Mouse (Mus musculus): ENCODE data around the gene Nfic. TPM values are rescaled to one million over a fixed set of nuclear protein-coding genes. Genes with fewer than 3 reads are reported as not detected.

Nfic gene
- polyA plus RNA-seq, 1 experiment = 19.4 TPM

DNA sequence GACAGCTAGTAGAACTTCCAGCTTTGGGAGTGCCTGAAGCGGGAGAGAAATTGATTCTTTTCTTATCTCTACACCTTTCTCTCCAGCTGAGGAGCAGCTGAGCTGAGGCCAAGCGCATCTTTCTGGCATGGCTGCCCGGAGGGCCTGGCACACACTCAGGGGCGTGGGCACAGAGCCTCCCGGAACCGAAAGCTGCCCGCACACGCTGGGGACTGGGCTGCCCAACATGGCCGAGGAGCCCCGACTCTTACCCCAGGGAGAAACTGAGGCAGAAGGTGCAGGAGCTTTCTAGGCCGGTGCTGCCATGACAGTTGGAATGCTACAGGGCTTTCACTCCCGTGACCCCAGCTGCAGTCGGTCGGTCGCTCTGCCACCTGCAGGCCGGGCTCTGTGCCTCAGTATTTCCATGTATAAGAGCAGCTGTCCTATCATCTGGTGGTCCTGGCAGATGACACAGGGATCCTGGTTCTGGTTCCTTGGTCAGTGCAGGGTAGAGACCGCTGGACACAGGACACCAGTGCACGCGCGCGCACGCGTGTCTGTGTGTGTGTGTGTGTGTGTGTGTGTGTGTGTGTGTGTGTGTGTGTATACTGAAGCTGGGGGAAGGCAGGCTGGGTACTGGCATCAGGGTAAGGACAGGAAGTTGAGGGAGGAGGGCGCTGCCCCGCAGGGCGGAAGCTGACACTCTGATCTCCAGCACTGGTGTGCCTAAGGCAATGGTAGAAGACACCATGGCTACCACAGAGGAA, 21.7 kb downstream of the Nfic start:
- 48% methylated on average over 26 of the region's 26 CpGs for WGBS
- Histone ChIP-seq H3K27me3 (ENCODE audit: control insufficient read depth, insufficient read depth, low read length) (no peaks in the 10 kb centered on the region), H3K4me1 (ENCODE audit: control insufficient read depth, insufficient read depth, insufficient read length, low read length) (peaks cover 35% of the 10 kb centered on the region), H3K36me3 (ENCODE audit: control insufficient read depth, insufficient read depth, low read length) (no peaks in the 10 kb centered on the region), H3K4me3 (ENCODE audit: low read depth, low read length) (peak overlapping the region; percentile 32), H3K27ac (ENCODE audit: insufficient read depth, low read depth, low read length) (peak overlapping the region; percentile 17; the same call in 1 of the 2 replicates)
- TF ChIP-seq CTCF (IDR thresholded peaks at IDR 0.05; ENCODE audit: extremely low read depth, insufficient read length, insufficient replicate concordance, low read depth, low read length) (no peak), POLR2A (IDR thresholded peaks at IDR 0.05; ENCODE audit: low read depth, low read length) (no peak)

DNA sequence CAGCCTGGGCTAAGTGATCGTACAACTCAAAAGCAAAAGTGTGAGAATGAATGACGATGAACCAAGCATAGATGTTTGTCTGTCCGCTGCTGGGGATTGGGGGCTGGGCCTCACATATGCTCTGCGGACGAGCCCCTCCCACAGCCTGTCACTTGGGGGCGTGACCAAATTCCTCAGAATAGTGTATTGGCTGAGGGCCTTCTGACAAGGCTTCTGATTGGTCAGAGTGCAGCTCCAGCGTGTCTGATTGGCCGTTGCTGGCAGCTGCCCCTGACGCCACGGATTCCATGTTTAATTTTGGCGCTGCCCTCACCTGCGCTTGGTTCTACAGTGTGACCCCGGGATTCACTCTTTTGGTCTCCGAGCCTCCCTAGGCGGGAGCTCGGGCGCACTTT, 22.6 kb downstream of the Nfic start:
- Histone ChIP-seq H3K27ac (ENCODE audit: insufficient read depth, low read depth, low read length) (peak overlapping the region; percentile 17; the same call in 1 of the 2 replicates), H3K36me3 (ENCODE audit: control insufficient read depth, insufficient read depth, low read length) (no peaks in the 10 kb centered on the region), H3K4me1 (ENCODE audit: control insufficient read depth, insufficient read depth, insufficient read length, low read length) (peaks cover 35% of the 10 kb centered on the region), H3K27me3 (ENCODE audit: control insufficient read depth, insufficient read depth, low read length) (no peaks in the 10 kb centered on the region), H3K4me3 (ENCODE audit: low read depth, low read length) (peak overlapping the region; percentile 52)
- WGBS = under 1% methylated on average over 17 of the region's 17 CpGs
- TF ChIP-seq CTCF (IDR thresholded peaks at IDR 0.05; ENCODE audit: extremely low read depth, insufficient read length, insufficient replicate concordance, low read depth, low read length) (no peak), POLR2A (IDR thresholded peaks at IDR 0.05; ENCODE audit: low read depth, low read length) (no peak)

DNA sequence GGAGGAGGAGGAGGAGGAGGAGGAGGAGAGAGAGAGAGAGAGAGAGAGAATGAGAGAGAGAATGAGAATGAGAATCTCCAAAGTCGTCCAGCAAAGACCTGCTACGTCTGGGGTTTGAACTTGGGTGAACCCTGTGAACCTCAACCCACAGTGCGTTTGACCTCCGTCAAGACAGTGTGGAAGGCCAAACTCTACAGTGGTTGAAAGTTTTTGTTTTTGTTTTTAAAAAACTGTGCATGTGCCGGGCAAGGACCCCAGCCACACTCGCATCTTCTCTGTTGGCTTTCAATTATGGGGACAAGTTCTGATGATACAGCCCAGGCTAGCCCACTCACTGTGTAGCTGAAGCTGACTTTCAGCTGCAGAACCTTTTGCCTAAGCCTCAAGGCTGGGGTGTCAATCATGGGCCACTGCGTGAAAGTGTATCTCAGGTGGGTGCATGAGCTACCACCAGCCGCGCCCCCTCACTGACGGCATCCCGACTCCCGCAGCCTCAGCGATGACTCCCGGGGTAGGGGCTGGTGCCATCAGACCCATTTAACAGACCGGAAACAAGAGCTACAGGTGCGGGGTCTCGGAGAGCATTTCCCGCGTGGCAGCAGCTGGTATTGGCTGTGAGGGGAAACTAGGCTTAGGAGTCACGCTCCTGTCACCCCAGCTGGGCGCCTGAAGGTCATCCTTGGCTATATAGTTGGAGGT, 23.1 kb downstream of the Nfic start:
- H3K4me3 ChIP-seq (ENCODE audit: low read depth, low read length) = peak overlapping the region; percentile 25
- WGBS = 50% methylated on average over 21 of the region's 21 CpGs

GRCm38 (mm10) chr10:81431526-81432168, 23.8 kb downstream of the Nfic start:
- no peaks in the 10 kb centered on the region for H3K36me3 ChIP-seq (ENCODE audit: control insufficient read depth, insufficient read depth, low read length)
- no peak overlapping the region for H3K27ac ChIP-seq (ENCODE audit: insufficient read depth, low read depth, low read length)
- TF ChIP-seq POLR2A (IDR thresholded peaks at IDR 0.05; ENCODE audit: low read depth, low read length) (no peak), CTCF (IDR thresholded peaks at IDR 0.05; ENCODE audit: extremely low read depth, insufficient read length, insufficient replicate concordance, low read depth, low read length) (no peak)
- peak overlapping the region; percentile 82; the same call in 1 of the 2 replicates for H3K4me3 ChIP-seq (ENCODE audit: low read depth, low read length)
- H3K27me3 ChIP-seq (ENCODE audit: control insufficient read depth, insufficient read depth, low read length) = no peaks in the 10 kb centered on the region
- H3K4me1 ChIP-seq (ENCODE audit: control insufficient read depth, insufficient read depth, insufficient read length, low read length) = peaks cover 38% of the 10 kb centered on the region
- WGBS = 16% methylated on average over 15 of the region's 15 CpGs

More for the DNA sequence above, 23.1 kb downstream of the Nfic start:
- no peaks in the 10 kb centered on the region for H3K27me3 ChIP-seq (ENCODE audit: control insufficient read depth, insufficient read depth, low read length)
- peaks cover 36% of the 10 kb centered on the region for H3K4me1 ChIP-seq (ENCODE audit: control insufficient read depth, insufficient read depth, insufficient read length, low read length)
- H3K36me3 ChIP-seq (ENCODE audit: control insufficient read depth, insufficient read depth, low read length) = no peaks in the 10 kb centered on the region
- TF ChIP-seq CTCF (IDR thresholded peaks at IDR 0.05; ENCODE audit: extremely low read depth, insufficient read length, insufficient replicate concordance, low read depth, low read length) (no peak), POLR2A (IDR thresholded peaks at IDR 0.05; ENCODE audit: low read depth, low read length) (no peak)
- no peak overlapping the region for H3K27ac ChIP-seq (ENCODE audit: insufficient read depth, low read depth, low read length)

DNA sequence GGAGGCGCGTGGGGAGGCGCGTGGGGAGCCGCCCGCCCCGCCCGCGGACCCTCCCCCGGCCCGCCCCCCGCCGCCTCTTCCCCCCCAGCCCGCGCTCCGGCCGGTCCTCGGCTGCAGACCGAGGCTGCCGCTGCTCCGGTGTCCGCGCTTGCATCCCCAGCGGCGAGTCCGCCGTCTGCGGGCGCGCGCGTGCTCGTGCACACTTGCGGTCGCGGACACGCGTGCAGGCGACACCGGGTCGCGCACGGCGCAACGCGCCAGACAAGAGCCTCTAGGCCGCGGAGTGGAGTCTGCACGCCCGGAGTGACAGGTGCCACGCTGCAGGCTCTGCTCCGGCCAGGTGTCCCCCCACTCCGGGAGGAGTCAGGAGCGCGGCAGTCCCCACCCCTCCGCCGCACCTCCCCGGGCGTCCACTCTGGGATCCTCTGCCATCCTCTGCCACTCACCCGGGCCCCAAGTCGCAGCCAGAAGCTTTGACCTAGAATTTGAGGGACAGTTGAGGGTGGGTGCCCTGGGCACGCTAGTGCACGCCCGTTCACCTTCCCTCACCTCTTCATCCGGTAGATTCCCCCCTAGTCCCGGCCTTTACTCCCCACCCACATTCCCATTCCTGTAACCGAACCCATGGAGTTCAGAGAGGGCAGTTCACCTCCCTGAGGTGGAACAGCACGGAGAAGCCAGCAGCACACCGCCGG, 24.5 kb downstream of the Nfic start:
- peaks cover 39% of the 10 kb centered on the region for H3K4me1 ChIP-seq (ENCODE audit: control insufficient read depth, insufficient read depth, insufficient read length, low read length)
- TF ChIP-seq CTCF (IDR thresholded peaks at IDR 0.05; ENCODE audit: extremely low read depth, insufficient read length, insufficient replicate concordance, low read depth, low read length) = no peak
- peak; percentile 10; the same call in 1 of the 2 replicates for TF ChIP-seq POLR2A (IDR thresholded peaks at IDR 0.05; ENCODE audit: low read depth, low read length)
- H3K36me3 ChIP-seq (ENCODE audit: control insufficient read depth, insufficient read depth, low read length) = no peaks in the 10 kb centered on the region
- WGBS = 2% methylated on average over 53 of the region's 70 CpGs
- H3K27me3 ChIP-seq (ENCODE audit: control insufficient read depth, insufficient read depth, low read length) = no peaks in the 10 kb centered on the region
- H3K27ac ChIP-seq (ENCODE audit: insufficient read depth, low read depth, low read length) = 0 out of 2 replicates have a peak overlapping the region, but pooled peaks have one; percentile 33
- H3K4me3 ChIP-seq (ENCODE audit: low read depth, low read length) = peak overlapping the region; percentile 82

- Histone ChIP-seq H3K4me3 (ENCODE audit: low read depth, low read length) (peak overlapping the region; percentile 82), H3K4me1 (ENCODE audit: control insufficient read depth, insufficient read depth, insufficient read length, low read length) (peaks cover 39% of the 10 kb centered on the region), H3K36me3 (ENCODE audit: control insufficient read depth, insufficient read depth, low read length) (no peaks in the 10 kb centered on the region), H3K27me3 (ENCODE audit: control insufficient read depth, insufficient read depth, low read length) (no peaks in the 10 kb centered on the region), H3K27ac (ENCODE audit: insufficient read depth, low read depth, low read length) (peak overlapping the region; percentile 76)
- 3% methylated on average over 59 of the region's 89 CpGs for WGBS
- TF ChIP-seq POLR2A (IDR thresholded peaks at IDR 0.05; ENCODE audit: low read depth, low read length) (no peak), CTCF (IDR thresholded peaks at IDR 0.05; ENCODE audit: extremely low read depth, insufficient read length, insufficient replicate concordance, low read depth, low read length) (no peak)
These were observed 25.1 kb downstream of the Nfic start for GRCm38 (mm10) chr10:81430141-81430830.
